ENCODE assay signal across 8 mouse cellular contexts in genomic region chr1:155740622-155741377, GRCm38 (mm10). TPM values are rescaled to one million over a fixed set of nuclear protein-coding genes. Genes with fewer than 3 reads are reported as not detected.
DNase-seq lines count a peak whose midpoint lies in the region; ATAC-seq and TF ChIP-seq lines count a peak whose summit lies in the region.

No protein-coding gene starts in this region.

- ATAC-seq in intestine, embryonic 14.5 days (replicated peaks; ENCODE audit: low FRiP score, low TSS enrichment, low read depth), result no peak
- peak; percentile 50; the same call in 1 of the 2 replicates for ATAC-seq in lung, embryonic 16.5 days (ENCODE audit: low read depth)
- no peak for ATAC-seq in stomach, postnatal 0 days (ENCODE audit: low FRiP score, low TSS enrichment)

- dilution Hi-C loops in CH12.LX (cut with MboI; ENCODE audit: extremely low pct_ligation_motif_present, extremely low pct_unique_long_range_greater_than_20kb, low sequenced_read_pairs), result no loop called here

- H3K4me2 ChIP-seq in CH12.LX (ENCODE audit: insufficient read depth, low read depth, poor library complexity, severe bottlenecking), result peak overlapping the region; percentile 88; the same call in 1 of the 2 replicates
- peak overlapping the region; percentile 99 for H3K4me2 ChIP-seq in intestine, embryonic 14.5 days (ENCODE audit: low read length)
- H3K4me2 ChIP-seq in lung, embryonic 16.5 days (ENCODE audit: low read depth, low read length), result peak overlapping the region; percentile 98
- peak overlapping the region; percentile 88 for H3K4me2 ChIP-seq in stomach, postnatal 0 days (replicated peaks; ENCODE audit: low read depth)

- TF ChIP-seq RAD21 in CH12.LX (IDR thresholded peaks at IDR 0.05; ENCODE audit: low read depth, low read length), result no peak

- no peak for TF ChIP-seq CTCF in CH12.LX (conservative IDR thresholded peaks at IDR 0.05 in 1 of 2, IDR thresholded peaks at IDR 0.05 in 1 of 2; ENCODE audit: low read depth in 2 of 2, low read length in 2 of 2)
- TF ChIP-seq CTCF in embryonic fibroblast, embryonic 13.5 days (IDR thresholded peaks at IDR 0.05; ENCODE audit: borderline replicate concordance, insufficient read depth, low read length), result no peak
- TF ChIP-seq CTCF in stomach, postnatal 0 days (IDR thresholded peaks at IDR 0.05; ENCODE audit: low read depth), result 0 out of 2 replicates have a peak, but pooled peaks have one; percentile 7

- no peak overlapping the region for H3K9ac ChIP-seq in CH12.LX (ENCODE audit: insufficient read depth, low read depth)
- no peak overlapping the region for H3K9ac ChIP-seq in intestine, embryonic 14.5 days (ENCODE audit: low read length)
- H3K9ac ChIP-seq in lung, embryonic 16.5 days (ENCODE audit: low read length), result no peak overlapping the region
- no peak overlapping the region for H3K9ac ChIP-seq in stomach, postnatal 0 days (ENCODE audit: low read length)

- in situ Hi-C loops in CH12.LX (cut with MboI; ENCODE audit: low pct_ligation_motif_present, low pct_unique_long_range_greater_than_20kb, low sequenced_read_pairs), result no loop called here

- H3K79me2 ChIP-seq in CH12.LX (replicated peaks; ENCODE audit: control insufficient read depth, extremely low read depth, insufficient read depth, poor library complexity, severe bottlenecking), result no peaks in the 10 kb centered on the region

- H3K4me1 ChIP-seq in CH12.LX (ENCODE audit: control insufficient read depth in 1 of 2, insufficient read depth in 2 of 2), result no peaks in the 10 kb centered on the region; a peak in 1 of 4 replicates
- H3K4me1 ChIP-seq in embryonic fibroblast, embryonic 13.5 days (ENCODE audit: control insufficient read depth, insufficient read depth, low read length), result no peaks in the 10 kb centered on the region
- peaks cover 14% of the 10 kb centered on the region for H3K4me1 ChIP-seq in intestine, embryonic 14.5 days (replicated peaks; ENCODE audit: control insufficient read depth, insufficient read depth, low read length)
- H3K4me1 ChIP-seq in lung, embryonic 16.5 days (replicated peaks; ENCODE audit: control insufficient read depth, insufficient read depth, low read length), result peaks cover 24% of the 10 kb centered on the region
- 0 out of 2 replicates have a peak, but pooled peaks cover 6% of the 10 kb centered on the region for H3K4me1 ChIP-seq in stomach, postnatal 0 days (replicated peaks; ENCODE audit: control insufficient read depth, insufficient read depth)

- TF ChIP-seq EP300 in CH12.LX (IDR thresholded peaks at IDR 0.05; ENCODE audit: low read length), result no peak
- no peak for TF ChIP-seq EP300 in stomach, postnatal 0 days (optimal IDR thresholded peaks at IDR 0.05)

- no peaks in the 10 kb centered on the region for H3K36me3 ChIP-seq in CH12.LX (replicated peaks in 1 of 2; ENCODE audit: control insufficient read depth in 1 of 2, insufficient read depth in 1 of 2, low read length in 1 of 2)
- H3K36me3 ChIP-seq in intestine, embryonic 14.5 days (ENCODE audit: control insufficient read depth, insufficient read depth, low read length), result no peaks in the 10 kb centered on the region
- H3K36me3 ChIP-seq in lung, embryonic 16.5 days (ENCODE audit: control insufficient read depth, insufficient read depth, low read length), result no peaks in the 10 kb centered on the region
- no peaks in the 10 kb centered on the region for H3K36me3 ChIP-seq in stomach, postnatal 0 days (ENCODE audit: control insufficient read depth, insufficient read depth, low read length)

- no peak for TF ChIP-seq POLR2A in CH12.LX (IDR thresholded peaks at IDR 0.05; ENCODE audit: low read depth, low read length)
- no peak for TF ChIP-seq POLR2A in embryonic fibroblast, embryonic 13.5 days (IDR thresholded peaks at IDR 0.05; ENCODE audit: low read depth, low read length)

- peaks cover 28% of the 10 kb centered on the region for H3K9me3 ChIP-seq in CH12.LX (replicated peaks; ENCODE audit: low read length)
- no peaks in the 10 kb centered on the region for H3K9me3 ChIP-seq in intestine, embryonic 14.5 days (ENCODE audit: control insufficient read depth, low read length)
- no peaks in the 10 kb centered on the region for H3K9me3 ChIP-seq in lung, embryonic 16.5 days (ENCODE audit: control insufficient read depth, low read length)
- no peaks in the 10 kb centered on the region for H3K9me3 ChIP-seq in stomach, postnatal 0 days (ENCODE audit: control insufficient read depth, low read length)

- H3K4me3 ChIP-seq in CH12.LX (replicated peaks in 1 of 3; ENCODE audit: low read depth in 2 of 3, low read length in 2 of 3, poor library complexity in 1 of 3), result no peak overlapping the region
- H3K4me3 ChIP-seq in embryonic fibroblast, embryonic 13.5 days (ENCODE audit: insufficient read depth, low read length), result peak overlapping the region; percentile 38
- H3K4me3 ChIP-seq in intestine, embryonic 14.5 days (ENCODE audit: low read depth, low read length), result peak overlapping the region; percentile 48
- H3K4me3 ChIP-seq in lung, embryonic 16.5 days (ENCODE audit: low read length), result peak overlapping the region; percentile 57
- H3K4me3 ChIP-seq in stomach, postnatal 0 days (ENCODE audit: low read depth, low read length), result peak overlapping the region; percentile 49

- DNase-seq in adrenal gland, adult (ENCODE audit: inconsistent age in 2 of 2, low spot score in 1 of 2), result peak; percentile 10 to 60
- DNase-seq in adrenal gland, adult 8-10 months, result no peak
- DNase-seq in CH12.LX (ENCODE audit: extremely low read depth), result no peak
- DNase-seq in intestine, embryonic 14.5 days (ENCODE audit: low spot score), result peak; percentile 74
- peak; percentile 22 for DNase-seq in stomach, postnatal 0 days (ENCODE audit: low spot score)
- DNase-seq in cerebellum, postnatal 4 days (ENCODE audit: low spot score in 2 of 2), result no peak

- WGBS in intestine, embryonic 14.5 days, result under 1% methylated on average over 44 of the region's 44 CpGs
- WGBS in lung, embryonic 16.5 days, result under 1% methylated on average over 44 of the region's 44 CpGs
- WGBS in stomach, postnatal 0 days, result under 1% methylated on average over 44 of the region's 44 CpGs

- no peak overlapping the region for H3K27ac ChIP-seq in CH12.LX (ENCODE audit: insufficient read depth, low read depth)
- no peak overlapping the region for H3K27ac ChIP-seq in embryonic fibroblast, embryonic 13.5 days (ENCODE audit: insufficient read depth, low read length)
- H3K27ac ChIP-seq in intestine, embryonic 14.5 days (ENCODE audit: low read depth), result no peak overlapping the region
- H3K27ac ChIP-seq in lung, embryonic 16.5 days (ENCODE audit: low read length), result no peak overlapping the region
- no peak overlapping the region for H3K27ac ChIP-seq in stomach, postnatal 0 days (replicated peaks)

- H3K27me3 ChIP-seq in CH12.LX (replicated peaks), result peaks cover 26% of the 10 kb centered on the region
- H3K27me3 ChIP-seq in intestine, embryonic 14.5 days (replicated peaks; ENCODE audit: control insufficient read depth, insufficient read depth, low read length), result peaks cover 97% of the 10 kb centered on the region
- H3K27me3 ChIP-seq in lung, embryonic 16.5 days (ENCODE audit: control insufficient read depth, insufficient read depth, low read depth, low read length), result peaks cover 86% of the 10 kb centered on the region
- H3K27me3 ChIP-seq in stomach, postnatal 0 days (ENCODE audit: control insufficient read depth, insufficient read depth, low read length), result peaks cover 46% of the 10 kb centered on the region

TF ChIP-seq in CH12.LX, 34 proteins besides CTCF, POLR2A, EP300 and RAD21:
- TF ChIP-seq ETS1 (conservative IDR thresholded peaks at IDR 0.05; ENCODE audit: low read depth, low read length), result no peak
- TF ChIP-seq E2F4 (IDR thresholded peaks at IDR 0.05; ENCODE audit: insufficient replicate concordance, low read depth, low read length), result no peak
- no peak for TF ChIP-seq ZKSCAN1 (IDR thresholded peaks at IDR 0.05; ENCODE audit: borderline replicate concordance, low read depth, low read length)
- no peak for TF ChIP-seq KAT2A (IDR thresholded peaks at IDR 0.05; ENCODE audit: insufficient replicate concordance, low read length)
- TF ChIP-seq ZC3H11A (IDR thresholded peaks at IDR 0.05; ENCODE audit: low read depth, low read length), result no peak
- TF ChIP-seq TCF12 (IDR thresholded peaks at IDR 0.05; ENCODE audit: low read depth, low read length), result no peak
- no peak for TF ChIP-seq HCFC1 (IDR thresholded peaks at IDR 0.05; ENCODE audit: low read depth, low read length)

RNA-seq across cellular contexts. Expression of gene Lhx4, which starts 10.7 kb away (rescaled TPM):
- under 1 TPM in 2 of 4 experiments, not detected in 2; 0.03 to 0.12 TPM for total RNA-seq in adrenal gland, adult 8-10 months (2022)
- not detected in 2 replicates for total RNA-seq in CH12.LX (2012; rRNA removed)
- not detected in 2 replicates for total RNA-seq in CH12.LX (2014; rRNA removed)
- polyA plus RNA-seq in CH12.LX (2012; ENCODE audit: insufficient read length, low read depth), result not detected in 2 replicates
- not detected in 2 replicates for polyA plus RNA-seq in embryonic fibroblast, embryonic 13.5 days (2011; ENCODE audit: insufficient read length, low read depth, missing spikeins)
- 0.07 and 0.27 TPM in 2 replicates for polyA plus RNA-seq in intestine, embryonic 14.5 days (2014; fragmentation: Nextera tagmentation; extraction: Ambion mirVana)
- polyA plus RNA-seq in lung, embryonic 16.5 days (2015; fragmentation: Nextera tagmentation; extraction: Ambion mirVana), result 0.04 TPM in 1 of 2 replicates, not detected in the other
- 0.04 and 0.10 TPM in 2 replicates for polyA plus RNA-seq in stomach, postnatal 0 days (2015; fragmentation: Nextera tagmentation; extraction: Ambion mirVana)

Comparison
In these comparisons a context has a peak if more than half of its experiments do, and no peak if none do; other contexts are left out.
1. DNase-seq: peak in adrenal gland, adult (2 of 2), intestine, embryonic 14.5 days (single experiment) and stomach, postnatal 0 days (single experiment); none in adrenal gland, adult 8-10 months (single experiment), CH12.LX (single experiment) and cerebellum, postnatal 4 days (0 of 2).
2. H3K4me3 ChIP-seq: peak in embryonic fibroblast, embryonic 13.5 days (single experiment), intestine, embryonic 14.5 days (single experiment), lung, embryonic 16.5 days (single experiment) and stomach, postnatal 0 days (single experiment); none in CH12.LX (0 of 3).
3. Peak in every context shown above with its lines, with median percentiles within 50 percentile points of each other: H3K4me2 ChIP-seq.